Comparison of ENCODE assay signal across 10 mouse cellular contexts in genomic region chr1:177323366-177323765, GRCm38 (mm10).
DNase-seq lines count a peak whose midpoint lies in the region; ATAC-seq and TF ChIP-seq lines count a peak whose summit lies in the region.
"Had no signal": no experiment of that assay in that cellular context is flagged by ENCODE, and none has a peak within 500 bp of the region (broad histone marks: within the 10 kb centered on the region; RNA-seq: fewer than 3 reads in every experiment).

No protein-coding gene starts in this region.

- H3K4me3 ChIP-seq in heart, embryonic 13.5 days = peak overlapping the region; percentile 57
- peak overlapping the region; percentile 36 for H3K4me3 ChIP-seq in hindbrain, embryonic 11.5 days (ENCODE audit: low read depth, low read length)
- H3K4me3 ChIP-seq in midbrain, embryonic 10.5 days = peak overlapping the region; percentile 58

- DNase-seq in heart, postnatal 10 days = no peak
- DNase-seq in brain, embryonic 14.5 days (ENCODE audit: low read depth) = peak; percentile 43
- DNase-seq in hindbrain, embryonic 11.5 days (ENCODE audit: low spot score) = no peak
- no peak for DNase-seq in midbrain, embryonic 10.5 days (ENCODE audit: low spot score)
- no peak for DNase-seq in adrenal gland, adult 8-10 months
- no peak for DNase-seq in spleen, postnatal 10 days (ENCODE audit: low spot score in 2 of 2)
- DNase-seq in adrenal gland, postnatal 14 days = no peak
- DNase-seq: thymus, postnatal 36 days had no signal

- 47% methylated on average over 4 of the region's 4 CpGs for WGBS in heart, embryonic 13.5 days
- WGBS in hindbrain, embryonic 11.5 days = 40% methylated on average over 4 of the region's 4 CpGs
- WGBS in midbrain, embryonic 10.5 days = 45% methylated on average over 4 of the region's 4 CpGs

- TF ChIP-seq POLR2A in brain, embryonic 14.5 days (IDR thresholded peaks at IDR 0.05; ENCODE audit: borderline replicate concordance, extremely low read depth, insufficient read depth, insufficient read length, poor library complexity, severe bottlenecking) = no peak

- no peak overlapping the region for H3K27ac ChIP-seq in heart, embryonic 13.5 days (replicated peaks)
- 0 out of 2 replicates have a peak overlapping the region, but pooled peaks have one; percentile 47 for H3K27ac ChIP-seq in hindbrain, embryonic 11.5 days (ENCODE audit: low read depth, low read length)
- peak overlapping the region; percentile 93 for H3K27ac ChIP-seq in midbrain, embryonic 10.5 days (replicated peaks)

- H3K27me3 ChIP-seq in heart, embryonic 13.5 days (replicated peaks) = no peaks in the 10 kb centered on the region
- no peaks in the 10 kb centered on the region for H3K27me3 ChIP-seq in hindbrain, embryonic 11.5 days (ENCODE audit: control insufficient read depth, insufficient read depth, low read length)
- H3K27me3 ChIP-seq in midbrain, embryonic 10.5 days (ENCODE audit: low read depth, poor library complexity, severe bottlenecking) = no peaks in the 10 kb centered on the region

- H3K36me3 ChIP-seq in heart, embryonic 13.5 days = no peaks in the 10 kb centered on the region
- H3K36me3 ChIP-seq in hindbrain, embryonic 11.5 days (ENCODE audit: control insufficient read depth, insufficient read depth, low read length) = no peaks in the 10 kb centered on the region
- no peaks in the 10 kb centered on the region for H3K36me3 ChIP-seq in midbrain, embryonic 10.5 days

- ATAC-seq in heart, embryonic 13.5 days (ENCODE audit: extremely low read depth, insufficient number of reproducible peaks, low FRiP score, low TSS enrichment) = no peak
- no peak for ATAC-seq in hindbrain, embryonic 11.5 days (ENCODE audit: low FRiP score)
- ATAC-seq: CD4-positive, CD25-positive, alpha-beta regulatory T cell, adult 4 months had no signal

- H3K4me1 ChIP-seq in heart, embryonic 13.5 days = 0 out of 2 replicates have a peak, but pooled peaks cover 3% of the 10 kb centered on the region
- 0 out of 2 replicates have a peak, but pooled peaks cover 3% of the 10 kb centered on the region for H3K4me1 ChIP-seq in hindbrain, embryonic 11.5 days (replicated peaks; ENCODE audit: control insufficient read depth, insufficient read depth, low read length)
- peaks cover 31% of the 10 kb centered on the region for H3K4me1 ChIP-seq in midbrain, embryonic 10.5 days

- H3K4me2 ChIP-seq in heart, embryonic 13.5 days = peak overlapping the region; percentile 85
- H3K4me2 ChIP-seq in hindbrain, embryonic 11.5 days (replicated peaks; ENCODE audit: low read depth, low read length) = peak overlapping the region; percentile 66

- TF ChIP-seq CTCF in brain, embryonic 14.5 days (IDR thresholded peaks at IDR 0.05; ENCODE audit: borderline replicate concordance, extremely low read depth, insufficient read depth, insufficient read length) = no peak

- H3K9me3 ChIP-seq in heart, embryonic 13.5 days = peaks cover 4% of the 10 kb centered on the region; the same call in 1 of the 2 replicates
- H3K9me3 ChIP-seq in hindbrain, embryonic 11.5 days (ENCODE audit: control insufficient read depth, low read length) = no peaks in the 10 kb centered on the region
- no peaks in the 10 kb centered on the region; the same call in 1 of the 2 replicates for H3K9me3 ChIP-seq in midbrain, embryonic 10.5 days (replicated peaks)

- intact Hi-C loops in heart, postnatal 10 days (cut with DNase I) = no loop called here

- peak overlapping the region; percentile 78 for H3K9ac ChIP-seq in heart, embryonic 13.5 days
- H3K9ac ChIP-seq in hindbrain, embryonic 11.5 days (ENCODE audit: low read depth, low read length) = no peak overlapping the region
